Mouse (Mus musculus) lung, postnatal 25 days (tissue): ENCODE measurements around the gene Tnfaip8l1.
A peak's percentile ranks its signal among the peaks of the same experiment; 100 is the strongest.

Experiments
- DNase-seq: peaks from one replicate; pipeline ENCODE4 v3.0.0; 2022; ENCODE audit warnings: low spot score

Gene Tnfaip8l1

DNA sequence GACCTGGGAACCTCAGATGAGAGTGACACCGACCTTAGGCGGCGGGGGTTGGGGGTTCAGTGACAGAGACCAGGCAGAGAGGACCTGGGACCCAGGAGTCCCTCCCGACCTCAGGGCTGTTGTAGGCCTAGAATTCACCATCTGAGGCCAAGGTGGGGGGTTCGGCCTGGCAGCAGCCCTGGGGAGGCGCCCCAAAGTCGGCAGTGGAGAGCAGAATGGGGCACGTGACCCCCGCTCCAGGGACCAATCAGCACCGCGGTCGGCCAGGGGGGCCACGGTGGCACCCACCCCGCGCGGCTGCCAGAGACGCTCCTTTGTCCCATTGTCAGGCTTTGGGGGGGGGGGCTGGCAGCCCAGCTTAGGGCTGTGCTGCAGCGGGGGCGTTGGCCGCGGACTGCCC is 22.9 kb upstream of the Tnfaip8l1 start:
- DNase-seq, result no peak

DNA sequence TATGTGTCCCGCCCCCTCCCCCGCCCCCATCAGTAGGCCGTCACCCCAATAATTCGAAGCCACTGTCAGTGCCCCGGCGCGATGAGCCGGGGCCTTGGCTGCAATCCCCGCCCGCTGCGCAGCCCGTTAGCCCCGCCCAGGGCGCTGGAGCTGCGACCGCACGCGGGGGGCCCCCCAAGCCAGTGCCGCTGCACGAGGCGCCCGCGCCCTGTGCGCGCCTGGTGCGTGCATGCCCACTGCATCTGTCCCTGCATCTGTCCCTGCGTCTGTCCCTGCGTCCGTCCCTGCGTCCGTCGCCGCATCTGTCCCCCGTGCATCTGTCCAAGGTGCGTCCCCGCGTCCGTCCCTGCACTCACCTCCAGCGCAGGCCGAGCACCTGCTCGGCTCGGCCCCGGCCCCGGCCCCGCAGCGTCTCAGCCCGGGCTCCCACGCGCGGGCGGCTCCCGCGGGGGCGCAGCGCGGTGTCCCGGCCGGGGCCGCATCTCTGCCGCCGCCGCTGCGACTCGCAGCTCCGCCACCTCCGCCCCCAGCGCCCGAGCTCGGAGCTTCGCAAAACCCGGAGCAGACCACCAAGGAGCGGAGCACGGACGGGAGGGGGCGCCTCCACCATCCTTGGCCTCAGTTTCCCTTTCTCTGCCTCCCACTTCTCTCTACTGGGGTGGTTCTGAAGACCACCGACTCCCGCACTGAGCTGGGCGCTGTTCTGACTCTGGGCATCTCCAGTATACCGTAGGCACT is 22.2 kb upstream of the Tnfaip8l1 start, which contains the start of gene Sema6b:
Sema6b (minus strand) TSS at position 486 of the 738 bp plus-strand sequence.
- DNase-seq, result no peak

GRCm38 (mm10) chr17:56141702-56142605 is 20.3 kb upstream of the Tnfaip8l1 start:
- DNase-seq, result no peak

DNA sequence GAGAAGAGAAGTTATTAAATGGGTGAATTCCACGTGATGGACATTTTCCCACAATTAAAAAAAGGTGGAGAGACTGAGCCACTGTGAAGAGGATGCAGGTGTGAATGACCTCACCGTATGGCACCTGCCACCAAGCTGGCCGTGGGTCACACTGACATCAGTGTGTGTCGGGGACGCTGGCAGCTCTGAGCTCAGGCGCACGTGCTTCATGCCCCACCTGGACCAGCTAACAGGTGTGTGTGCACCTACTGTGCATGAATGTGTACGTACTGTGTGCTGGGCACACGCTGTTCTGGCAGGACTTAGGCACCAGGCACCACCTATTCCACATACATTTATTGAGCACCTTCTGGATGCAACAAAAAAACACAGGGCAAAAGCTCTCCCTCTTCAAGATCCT is 17.7 kb upstream of the Tnfaip8l1 start:
- DNase-seq, result no peak

- no peak for DNase-seq
Observed at GRCm38 (mm10) chr17:56146131-56146530, 16.1 kb upstream of the Tnfaip8l1 start.

DNA sequence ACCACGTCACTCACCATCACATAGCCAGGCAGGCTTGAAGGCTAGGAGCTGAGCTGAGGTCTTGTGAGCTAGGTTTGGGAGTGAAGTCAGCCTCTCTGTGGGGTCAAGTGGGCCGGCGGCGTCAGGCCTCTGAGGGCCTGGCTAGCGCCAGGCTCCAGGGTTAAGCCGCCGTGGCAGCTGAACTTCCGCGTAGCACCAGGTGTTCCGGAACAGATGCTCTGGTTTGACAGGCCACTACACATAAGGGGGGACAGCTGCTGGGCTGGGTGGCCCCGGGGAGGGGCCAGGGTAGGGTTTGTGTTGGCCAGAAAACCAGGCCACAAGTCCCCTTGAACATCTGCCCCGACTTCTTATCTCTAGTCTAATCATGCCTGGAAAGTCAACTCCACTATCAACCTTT is 14.9 kb upstream of the Tnfaip8l1 start:
- DNase-seq, result no peak

DNA sequence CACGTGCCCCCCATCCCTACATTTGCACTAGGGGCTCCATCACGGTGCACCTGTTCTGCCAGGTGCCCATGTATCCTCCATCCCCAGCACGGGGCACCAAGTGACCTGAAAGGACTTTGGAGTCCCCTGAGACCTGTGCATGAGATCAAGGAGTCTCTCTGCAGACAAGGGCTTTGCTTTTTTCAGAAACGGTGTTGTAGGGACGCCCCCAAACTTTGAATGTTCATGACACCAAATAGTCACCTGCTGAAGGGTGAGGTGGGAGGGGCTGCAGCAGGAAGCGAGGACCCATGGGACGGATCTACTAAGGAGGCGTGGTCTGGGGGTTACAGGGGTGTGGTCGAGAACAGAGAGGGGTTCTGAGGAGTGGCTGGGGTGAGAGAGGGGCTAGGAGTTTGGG is 14.0 kb upstream of the Tnfaip8l1 start:
- DNase-seq, result no peak

- DNase-seq, result no peak
Observed at GRCm38 (mm10) chr17:56148790-56149618, 13.3 kb upstream of the Tnfaip8l1 start.

DNA sequence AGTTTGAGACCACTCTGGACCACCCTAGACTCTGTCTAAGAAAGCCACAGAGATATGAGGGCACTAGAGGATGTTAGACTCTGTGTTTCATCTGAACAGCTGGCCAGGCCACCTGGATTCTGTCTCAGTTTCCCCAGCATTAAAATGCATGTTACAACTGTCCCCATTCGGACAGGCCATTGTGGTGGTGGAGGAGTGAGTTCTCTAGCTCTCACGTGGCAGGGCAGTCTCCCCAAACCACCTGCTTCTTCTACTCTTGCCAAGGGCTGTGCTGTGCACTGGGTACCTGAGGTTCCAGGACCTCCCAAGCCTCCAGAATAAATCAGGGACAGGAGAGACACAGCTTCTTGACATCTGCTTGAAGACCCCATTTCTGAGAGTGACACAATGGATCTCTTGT is 12.4 kb upstream of the Tnfaip8l1 start:
- DNase-seq, result no peak

DNA sequence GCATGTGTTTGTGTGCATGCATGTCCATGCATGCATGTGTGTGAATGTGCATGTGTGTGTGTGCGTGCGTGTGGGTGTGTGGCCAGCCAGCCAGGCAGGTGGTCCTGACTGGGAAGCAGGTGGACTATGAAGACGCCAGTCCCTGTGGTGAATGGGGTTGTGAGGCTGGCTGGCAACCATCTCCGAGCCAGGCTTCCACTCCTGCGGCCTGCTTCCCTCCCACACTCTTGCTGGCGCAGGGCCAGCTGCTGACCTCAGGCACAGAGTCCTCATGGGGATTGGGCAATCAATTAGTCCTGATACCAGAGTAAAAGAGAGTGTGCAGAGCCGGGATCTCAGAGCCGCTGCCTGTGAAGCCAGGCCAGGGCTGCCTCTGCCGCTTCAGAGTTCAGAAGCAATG is 8.6 kb upstream of the Tnfaip8l1 start:
- peak; percentile 82 for DNase-seq

DNA sequence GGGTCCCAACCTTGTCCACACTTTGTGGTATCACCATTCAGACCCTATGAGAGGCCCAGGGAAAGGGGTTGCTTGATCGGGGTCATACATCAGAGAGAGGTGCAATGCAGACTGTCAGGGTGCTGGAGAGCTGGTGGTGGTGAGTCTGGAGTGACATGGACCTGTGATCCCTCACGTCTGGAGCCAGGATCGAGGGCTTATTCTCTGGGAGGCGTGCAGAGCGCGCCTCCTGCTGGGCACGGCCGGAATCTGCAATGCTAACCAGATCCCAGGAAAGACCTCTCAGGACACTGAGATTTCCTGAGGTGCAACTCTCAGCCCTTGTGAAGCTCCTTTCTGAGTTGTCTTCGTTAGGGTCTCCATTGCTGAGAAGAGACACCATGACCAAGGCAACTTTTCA is 2.5 kb upstream of the Tnfaip8l1 start:
- DNase-seq, result peak; percentile 59

DNA sequence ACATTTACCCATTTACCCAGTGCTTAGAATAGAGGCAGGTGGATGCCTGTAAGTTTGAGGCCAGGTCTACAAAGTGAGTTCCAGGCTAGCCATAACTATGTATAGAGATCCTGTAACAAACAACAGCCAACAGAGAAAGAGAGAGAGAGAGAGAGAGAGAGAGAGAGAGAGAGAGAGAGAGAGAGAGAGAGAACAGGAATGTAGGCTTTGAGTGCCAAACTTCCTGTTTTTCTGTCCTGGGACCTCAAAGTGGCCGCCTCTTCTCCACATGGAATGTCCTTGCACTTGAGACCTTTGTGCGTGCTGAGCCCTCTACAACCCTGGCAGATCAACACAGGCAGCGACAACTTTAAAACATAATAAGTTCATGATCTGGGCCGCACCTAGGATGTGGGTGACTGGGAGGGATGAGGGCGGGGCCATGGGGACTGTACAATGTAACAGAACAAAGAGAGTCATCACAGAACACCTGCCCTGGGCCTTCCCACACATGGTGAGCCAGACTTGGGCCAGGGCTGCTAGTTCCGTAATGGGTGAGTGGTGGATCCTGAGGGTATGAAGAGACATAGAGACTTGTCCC is 1.3 kb downstream of the Tnfaip8l1 start:
- DNase-seq, result peak; percentile 43

DNA sequence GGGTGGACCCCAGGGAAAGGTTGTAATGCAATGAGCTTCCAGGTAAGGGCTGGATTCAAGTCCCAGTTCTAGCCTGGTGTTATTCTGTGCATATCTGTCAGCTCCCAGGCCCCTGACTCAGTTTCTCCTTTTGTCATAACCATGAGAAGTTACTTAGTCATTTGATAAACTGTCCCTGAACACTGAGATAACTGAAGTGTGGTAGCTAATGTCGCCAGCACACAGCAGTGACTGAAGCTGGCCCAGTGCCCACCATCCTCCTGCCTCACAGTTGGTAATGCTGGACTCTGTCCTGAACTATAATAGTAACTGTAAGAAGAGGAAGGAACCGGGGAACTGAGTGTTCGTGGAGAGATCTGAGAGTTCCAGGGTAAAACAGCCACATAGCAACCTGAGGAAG is 2.2 kb downstream of the Tnfaip8l1 start:
- no peak for DNase-seq

- DNase-seq, result no peak
Observed at GRCm38 (mm10) chr17:56165671-56166070, 3.4 kb downstream of the Tnfaip8l1 start.

GRCm38 (mm10) chr17:56169830-56170229 is 7.6 kb downstream of the Tnfaip8l1 start:
- no peak for DNase-seq

DNA sequence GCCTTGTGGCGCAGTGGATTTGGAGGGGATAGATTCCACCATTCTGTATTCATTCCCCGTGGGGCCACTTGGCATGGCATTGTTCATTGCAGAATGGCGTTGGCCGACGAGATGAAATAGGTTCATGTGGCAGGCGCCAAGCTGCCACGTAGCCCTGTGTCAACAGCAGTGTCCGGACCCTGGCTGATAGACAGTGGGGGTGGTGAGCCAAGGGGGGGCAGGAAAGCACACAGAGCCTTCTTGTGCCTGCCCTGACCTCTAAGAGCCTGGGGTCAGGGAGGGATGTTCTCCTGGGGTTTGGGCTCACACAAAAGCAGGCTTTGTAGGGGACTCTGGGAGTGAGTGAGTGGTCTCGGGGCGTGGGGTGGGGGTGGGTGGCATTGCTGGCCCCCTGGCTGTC is 8.4 kb downstream of the Tnfaip8l1 start:
- DNase-seq, result no peak

- DNase-seq, result no peak
Observed at GRCm38 (mm10) chr17:56171456-56171855, 9.2 kb downstream of the Tnfaip8l1 start.

DNA sequence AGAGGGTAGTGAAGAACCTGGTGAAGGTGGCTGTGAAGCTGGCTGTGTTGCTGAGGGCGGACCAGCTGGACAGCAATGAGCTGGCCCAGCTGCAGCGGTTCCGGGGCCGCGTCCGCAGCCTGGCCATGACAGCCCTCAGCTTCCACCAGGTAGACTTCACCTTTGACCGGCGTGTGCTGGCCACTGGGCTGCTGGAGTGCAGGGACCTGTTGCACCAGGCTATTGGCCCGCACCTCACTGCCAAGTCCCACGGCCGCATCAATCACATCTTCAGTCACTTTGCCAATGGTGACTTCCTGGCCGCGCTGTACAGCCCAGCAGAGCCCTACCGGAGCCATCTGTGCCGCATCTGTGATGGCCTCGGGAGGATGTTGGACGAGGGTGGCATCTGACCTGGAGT is 9.6 kb downstream of the Tnfaip8l1 start:
- no peak for DNase-seq

- DNase-seq, result no peak
Observed at GRCm38 (mm10) chr17:56173401-56174046, 11.2 kb downstream of the Tnfaip8l1 start.

DNA sequence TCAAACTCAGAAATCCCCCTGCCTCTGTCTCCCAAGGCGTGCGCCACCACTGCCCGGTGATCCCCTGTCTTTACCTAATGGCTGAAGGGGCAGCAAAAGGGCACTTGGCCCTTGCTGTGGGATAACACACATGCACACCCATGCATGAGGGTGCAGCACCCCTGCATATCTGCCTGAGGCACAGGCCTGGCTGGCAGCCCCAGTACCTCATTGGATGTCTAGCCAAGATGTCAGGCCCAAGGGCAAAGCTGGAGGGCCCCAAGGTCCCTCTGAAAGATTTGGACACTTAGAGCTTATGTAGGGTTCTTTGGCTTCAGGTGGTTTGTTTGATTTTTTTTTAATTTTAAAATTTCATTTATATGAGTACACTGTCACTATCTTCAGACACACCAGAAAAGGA is 13.1 kb downstream of the Tnfaip8l1 start:
- no peak for DNase-seq

DNA sequence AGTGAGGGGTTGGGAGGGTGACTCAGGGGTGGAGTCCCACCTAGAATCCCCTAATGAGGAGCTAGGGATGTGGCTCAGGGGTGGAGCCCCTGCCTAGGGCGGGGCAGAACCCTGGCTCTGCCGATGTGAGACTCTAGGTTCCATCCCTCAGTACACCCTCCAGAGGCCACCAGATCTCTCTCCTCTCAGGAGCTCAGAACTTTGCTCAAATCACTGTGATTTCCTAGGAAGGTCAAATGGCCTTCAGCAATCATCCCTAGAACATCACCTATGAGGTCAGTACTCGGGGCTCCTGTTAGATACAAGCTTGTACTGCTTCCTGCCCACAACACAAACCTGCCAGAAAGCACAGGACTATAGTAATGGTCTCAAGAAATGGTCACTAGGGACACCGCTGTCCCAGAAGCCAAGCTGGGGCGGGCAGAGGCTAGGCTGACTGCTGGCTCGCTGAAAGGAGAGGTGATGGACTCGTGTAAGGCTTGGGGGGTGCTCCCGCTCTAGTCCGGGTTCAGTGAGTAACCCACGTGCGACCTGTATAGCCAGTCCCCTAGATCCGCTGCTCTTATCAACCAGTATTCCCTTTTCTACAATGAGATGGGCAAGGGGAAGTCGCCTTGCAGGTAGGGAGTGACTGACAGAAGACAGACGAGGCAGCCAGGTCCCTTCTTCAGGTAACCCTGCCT is 20.8 kb downstream of the Tnfaip8l1 start:
- DNase-seq, result no peak
